Mouse (Mus musculus): Measurements from ENCODE around the gene Lim2. TPM values are rescaled to one million over a fixed set of nuclear protein-coding genes. Genes with fewer than 3 reads are reported as not detected.

Gene Lim2
- not detected in 2 replicates for polyA plus RNA-seq (2014; fragmentation: Nextera tagmentation; extraction: Ambion mirVana)

- Histone ChIP-seq H3K4me1 (ENCODE audit: control insufficient read depth in 2 of 2, insufficient read depth in 2 of 2, low read length in 2 of 2) (0 out of 4 replicates have a peak, but pooled peaks cover 0 to 3% of the 10 kb centered on the region in 2 experiments), H3K4me3 (ENCODE audit: control insufficient read depth in 1 of 2, insufficient read depth in 1 of 2, low read depth in 1 of 2, low read length in 2 of 2) (no peak within 1 kb of the TSS), H3K27ac (replicated peaks in 1 of 2; ENCODE audit: control insufficient read depth in 1 of 2, insufficient read depth in 1 of 2, low read depth in 2 of 2, low read length in 2 of 2) (no peak within 1 kb of the TSS), H3K4me2 (ENCODE audit: low read length) (no peak within 1 kb of the TSS), H3K9ac (ENCODE audit: low read length) (no peak within 1 kb of the TSS), H3K27me3 (ENCODE audit: control insufficient read depth, insufficient read depth, low read length) (no peaks in the 10 kb centered on the region), H3K9me3 (ENCODE audit: control insufficient read depth, low read length) (no peaks in the 10 kb centered on the region), H3K36me3 (ENCODE audit: control insufficient read depth, insufficient read depth, low read length) (no peaks in the 10 kb centered on the region)
- 75% methylated on average over 8 of the region's 8 CpGs for WGBS
- ATAC-seq (ENCODE audit: insufficient number of reproducible peaks, insufficient read depth, low FRiP score, low read depth): no peak
These were observed at the start of gene Lim2 for GRCm38 (mm10) chr7:43427406-43427805. Gene Lim2 (plus strand): TSS chr7:43427670.

- Histone ChIP-seq H3K27ac (replicated peaks in 1 of 2; ENCODE audit: control insufficient read depth in 1 of 2, insufficient read depth in 1 of 2, low read depth in 2 of 2, low read length in 2 of 2) (no peak overlapping the region), H3K9ac (ENCODE audit: low read length) (no peak overlapping the region), H3K9me3 (ENCODE audit: control insufficient read depth, low read length) (no peaks in the 10 kb centered on the region), H3K36me3 (ENCODE audit: control insufficient read depth, insufficient read depth, low read length) (no peaks in the 10 kb centered on the region), H3K27me3 (ENCODE audit: control insufficient read depth, insufficient read depth, low read length) (no peaks in the 10 kb centered on the region), H3K4me3 (ENCODE audit: control insufficient read depth in 1 of 2, insufficient read depth in 1 of 2, low read depth in 1 of 2, low read length in 2 of 2) (no peak overlapping the region), H3K4me1 (ENCODE audit: control insufficient read depth in 2 of 2, insufficient read depth in 2 of 2, low read length in 2 of 2) (no peaks in the 10 kb centered on the region), H3K4me2 (ENCODE audit: low read length) (no peak overlapping the region)
- WGBS: 16% methylated on average over 5 of the region's 5 CpGs
- ATAC-seq (ENCODE audit: insufficient number of reproducible peaks, insufficient read depth, low FRiP score, low read depth): no peak
These were observed 49.2 kb upstream of the Lim2 start for GRCm38 (mm10) chr7:43378226-43378625.

GRCm38 (mm10) chr7:43392349-43393121 lies 34.9 kb upstream of the Lim2 start:
- Histone ChIP-seq H3K27me3 (ENCODE audit: control insufficient read depth, insufficient read depth, low read length) (no peaks in the 10 kb centered on the region), H3K9ac (ENCODE audit: low read length) (no peak overlapping the region), H3K36me3 (ENCODE audit: control insufficient read depth, insufficient read depth, low read length) (no peaks in the 10 kb centered on the region), H3K9me3 (ENCODE audit: control insufficient read depth, low read length) (no peaks in the 10 kb centered on the region), H3K4me1 (ENCODE audit: control insufficient read depth in 2 of 2, insufficient read depth in 2 of 2, low read length in 2 of 2) (no peaks in the 10 kb centered on the region), H3K27ac (replicated peaks in 1 of 2; ENCODE audit: control insufficient read depth in 1 of 2, insufficient read depth in 1 of 2, low read depth in 2 of 2, low read length in 2 of 2) (no peak overlapping the region), H3K4me2 (ENCODE audit: low read length) (no peak overlapping the region), H3K4me3 (ENCODE audit: control insufficient read depth in 1 of 2, insufficient read depth in 1 of 2, low read depth in 1 of 2, low read length in 2 of 2) (no peak overlapping the region)
- no peak for ATAC-seq (ENCODE audit: insufficient number of reproducible peaks, insufficient read depth, low FRiP score, low read depth)
- 67% methylated on average over 8 of the region's 8 CpGs for WGBS

GRCm38 (mm10) chr7:43399501-43399900 lies 28.0 kb upstream of the Lim2 start:
- Histone ChIP-seq H3K27me3 (ENCODE audit: control insufficient read depth, insufficient read depth, low read length) (no peaks in the 10 kb centered on the region), H3K9ac (ENCODE audit: low read length) (no peak overlapping the region), H3K27ac (replicated peaks in 1 of 2; ENCODE audit: control insufficient read depth in 1 of 2, insufficient read depth in 1 of 2, low read depth in 2 of 2, low read length in 2 of 2) (no peak overlapping the region), H3K4me1 (ENCODE audit: control insufficient read depth in 2 of 2, insufficient read depth in 2 of 2, low read length in 2 of 2) (no peaks in the 10 kb centered on the region), H3K36me3 (ENCODE audit: control insufficient read depth, insufficient read depth, low read length) (no peaks in the 10 kb centered on the region), H3K4me2 (ENCODE audit: low read length) (no peak overlapping the region), H3K4me3 (ENCODE audit: control insufficient read depth in 1 of 2, insufficient read depth in 1 of 2, low read depth in 1 of 2, low read length in 2 of 2) (no peak overlapping the region), H3K9me3 (ENCODE audit: control insufficient read depth, low read length) (no peaks in the 10 kb centered on the region)
- 74% methylated on average over 2 of the region's 2 CpGs for WGBS
- no peak for ATAC-seq (ENCODE audit: insufficient number of reproducible peaks, insufficient read depth, low FRiP score, low read depth)

GRCm38 (mm10) chr7:43402718-43403117 lies 24.8 kb upstream of the Lim2 start:
- H3K9ac ChIP-seq (ENCODE audit: low read length): no peak overlapping the region
- no peak overlapping the region for H3K4me3 ChIP-seq (ENCODE audit: control insufficient read depth in 1 of 2, insufficient read depth in 1 of 2, low read depth in 1 of 2, low read length in 2 of 2)
- 0 out of 2 replicates have a peak, but pooled peaks cover 2% of the 10 kb centered on the region for H3K9me3 ChIP-seq (ENCODE audit: control insufficient read depth, low read length)
- no peak overlapping the region for H3K4me2 ChIP-seq (ENCODE audit: low read length)
- H3K4me1 ChIP-seq (ENCODE audit: control insufficient read depth in 2 of 2, insufficient read depth in 2 of 2, low read length in 2 of 2): no peaks in the 10 kb centered on the region
- WGBS: 27% methylated on average over 2 of the region's 2 CpGs
- H3K36me3 ChIP-seq (ENCODE audit: control insufficient read depth, insufficient read depth, low read length): no peaks in the 10 kb centered on the region
- H3K27ac ChIP-seq (replicated peaks in 1 of 2; ENCODE audit: control insufficient read depth in 1 of 2, insufficient read depth in 1 of 2, low read depth in 2 of 2, low read length in 2 of 2): no peak overlapping the region
- no peak for ATAC-seq (ENCODE audit: insufficient number of reproducible peaks, insufficient read depth, low FRiP score, low read depth)
- H3K27me3 ChIP-seq (ENCODE audit: control insufficient read depth, insufficient read depth, low read length): no peaks in the 10 kb centered on the region

- H3K4me2 ChIP-seq (ENCODE audit: low read length): no peak overlapping the region
- no peaks in the 10 kb centered on the region for H3K27me3 ChIP-seq (ENCODE audit: control insufficient read depth, insufficient read depth, low read length)
- H3K4me1 ChIP-seq (ENCODE audit: control insufficient read depth in 2 of 2, insufficient read depth in 2 of 2, low read length in 2 of 2): no peaks in the 10 kb centered on the region
- no peak overlapping the region for H3K27ac ChIP-seq (replicated peaks in 1 of 2; ENCODE audit: control insufficient read depth in 1 of 2, insufficient read depth in 1 of 2, low read depth in 2 of 2, low read length in 2 of 2)
- H3K4me3 ChIP-seq (ENCODE audit: control insufficient read depth in 1 of 2, insufficient read depth in 1 of 2, low read depth in 1 of 2, low read length in 2 of 2): no peak overlapping the region
- 0 out of 2 replicates have a peak, but pooled peaks cover 2% of the 10 kb centered on the region for H3K9me3 ChIP-seq (ENCODE audit: control insufficient read depth, low read length)
- no peak for ATAC-seq (ENCODE audit: insufficient number of reproducible peaks, insufficient read depth, low FRiP score, low read depth)
- no peak overlapping the region for H3K9ac ChIP-seq (ENCODE audit: low read length)
- 78% methylated on average over 3 of the region's 3 CpGs for WGBS
- no peaks in the 10 kb centered on the region for H3K36me3 ChIP-seq (ENCODE audit: control insufficient read depth, insufficient read depth, low read length)
These were observed 19.9 kb upstream of the Lim2 start for GRCm38 (mm10) chr7:43407573-43407972.

GRCm38 (mm10) chr7:43408131-43408553 lies 19.3 kb upstream of the Lim2 start, which contains the start of gene Siglecg:
Gene Siglecg (plus strand): TSS chr7:43408204.
- no peak within 1 kb of the TSS for H3K27ac ChIP-seq (replicated peaks in 1 of 2; ENCODE audit: control insufficient read depth in 1 of 2, insufficient read depth in 1 of 2, low read depth in 2 of 2, low read length in 2 of 2)
- 69% methylated on average over 4 of the region's 4 CpGs for WGBS
- H3K9me3 ChIP-seq (ENCODE audit: control insufficient read depth, low read length): 0 out of 2 replicates have a peak, but pooled peaks cover 2% of the 10 kb centered on the region
- H3K4me2 ChIP-seq (ENCODE audit: low read length): no peak within 1 kb of the TSS
- no peaks in the 10 kb centered on the region for H3K4me1 ChIP-seq (ENCODE audit: control insufficient read depth in 2 of 2, insufficient read depth in 2 of 2, low read length in 2 of 2)
- no peaks in the 10 kb centered on the region for H3K27me3 ChIP-seq (ENCODE audit: control insufficient read depth, insufficient read depth, low read length)
- no peak for ATAC-seq (ENCODE audit: insufficient number of reproducible peaks, insufficient read depth, low FRiP score, low read depth)
- no peak within 1 kb of the TSS for H3K9ac ChIP-seq (ENCODE audit: low read length)
- no peak within 1 kb of the TSS for H3K4me3 ChIP-seq (ENCODE audit: control insufficient read depth in 1 of 2, insufficient read depth in 1 of 2, low read depth in 1 of 2, low read length in 2 of 2)
- H3K36me3 ChIP-seq (ENCODE audit: control insufficient read depth, insufficient read depth, low read length): no peaks in the 10 kb centered on the region

Measured in heart, embryonic 14.5 days (tissue).